Mouse (Mus musculus): ENCODE measurements at regions not wholly inside any gene's neighbourhood (a gene's known extent, or its start where the extent isn't known, plus 50 kb on each side); places are given as distances from the start of the nearest gene placed in this dataset.

DNA sequence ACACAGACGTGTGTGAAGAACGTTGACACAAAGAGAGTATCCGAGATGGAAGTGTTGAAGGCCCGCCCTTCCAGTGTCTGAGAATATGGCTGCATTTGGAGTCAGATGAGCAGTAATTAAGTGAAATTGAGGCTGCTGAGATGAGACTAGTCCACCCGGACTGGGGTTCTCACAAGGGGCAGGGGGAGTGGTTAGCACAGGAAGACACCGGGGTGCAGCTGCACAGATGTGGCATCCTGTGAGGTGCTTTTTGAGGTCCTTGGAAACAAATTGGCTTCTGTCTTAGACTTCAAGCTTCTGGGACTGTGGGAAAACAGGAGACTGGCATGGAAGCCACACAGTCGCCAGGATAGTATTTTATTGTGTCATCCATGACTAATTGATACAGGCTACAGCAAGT, 320.0 kb upstream of the Gm5148 start:
- DNase-seq (ENCODE audit: low read depth) = peak; percentile 22

DNA sequence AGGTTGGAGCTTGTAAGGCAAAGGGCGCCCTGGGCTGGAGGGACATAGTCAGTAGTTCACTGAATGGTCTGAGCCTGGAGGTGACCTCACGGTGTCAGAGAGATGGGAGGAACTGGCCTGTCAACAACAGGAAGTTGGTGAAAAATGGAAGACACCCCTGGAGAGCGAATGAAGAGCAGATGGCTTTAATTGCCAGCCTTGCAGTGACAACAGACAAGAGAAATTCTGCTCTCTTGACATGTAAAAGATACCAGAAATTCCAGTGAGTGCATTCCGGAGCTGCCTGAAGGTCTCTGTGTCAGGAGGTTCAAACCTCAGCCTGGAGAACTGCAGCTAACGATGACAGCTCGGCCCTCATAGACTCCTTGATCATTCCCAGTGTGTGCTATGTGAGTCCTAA, 318.3 kb upstream of the Gm5148 start:
- no peak for DNase-seq (ENCODE audit: low read depth)

DNA sequence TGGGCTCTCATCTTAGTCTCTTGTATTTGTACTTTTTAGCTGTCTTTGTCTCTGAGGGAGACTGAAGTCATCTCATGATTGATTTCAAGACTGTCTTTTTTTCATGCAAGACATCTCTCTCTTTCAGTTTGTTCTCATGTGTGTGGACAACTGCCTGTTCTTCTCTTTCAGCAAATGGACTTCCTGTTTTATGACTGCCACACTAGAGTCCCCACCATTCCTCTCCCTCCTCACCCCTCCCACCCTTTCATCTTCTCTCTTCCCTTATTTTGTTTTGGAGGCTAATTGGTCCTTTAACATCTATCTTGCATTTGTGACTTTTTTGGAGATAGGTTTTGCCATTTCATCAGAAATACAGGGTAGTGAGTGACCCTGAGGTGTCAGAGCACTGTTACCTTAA, 311.8 kb upstream of the Gm5148 start:
- DNase-seq (ENCODE audit: low read depth) = no peak

DNA sequence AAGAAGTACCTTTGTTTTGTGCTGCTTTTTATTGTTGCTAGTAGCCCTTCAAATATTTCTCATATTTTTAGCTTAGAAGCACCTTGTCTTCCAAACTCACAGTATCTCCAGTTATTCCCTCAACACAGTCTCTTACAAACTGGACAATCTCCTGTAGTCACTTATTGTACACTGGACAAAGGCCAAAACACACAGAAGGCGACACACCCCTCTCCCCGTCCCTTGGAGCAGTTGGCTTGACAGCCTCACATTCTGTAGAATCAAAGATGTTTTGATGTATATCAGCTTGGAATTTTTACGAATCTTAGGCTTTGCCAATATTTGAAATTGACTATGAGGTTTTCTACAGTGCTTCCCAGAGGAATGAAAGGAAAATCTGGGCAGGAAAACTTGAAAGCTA, 309.8 kb upstream of the Gm5148 start:
- DNase-seq (ENCODE audit: low read depth) = no peak

DNA sequence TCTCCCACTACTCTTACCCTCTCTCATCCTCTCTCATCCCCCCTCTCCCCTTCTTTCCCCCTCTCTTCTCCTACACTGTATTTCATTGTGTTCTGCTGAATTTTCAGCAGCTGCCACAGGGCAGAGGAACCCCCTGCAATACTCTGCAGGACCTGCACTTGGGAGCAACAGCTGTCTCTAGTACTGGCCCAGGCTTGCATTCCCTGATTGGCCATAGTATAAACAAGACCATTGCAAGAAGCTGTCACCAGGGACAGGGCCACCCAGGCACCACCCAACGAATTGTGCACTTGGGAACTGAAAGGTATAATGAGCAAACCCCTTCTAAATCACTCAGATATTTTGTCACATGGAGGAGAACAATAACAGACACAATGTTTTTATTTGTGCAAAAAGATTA, 290.5 kb upstream of the Gm5148 start:
- no peak for DNase-seq (ENCODE audit: low read depth)

DNA sequence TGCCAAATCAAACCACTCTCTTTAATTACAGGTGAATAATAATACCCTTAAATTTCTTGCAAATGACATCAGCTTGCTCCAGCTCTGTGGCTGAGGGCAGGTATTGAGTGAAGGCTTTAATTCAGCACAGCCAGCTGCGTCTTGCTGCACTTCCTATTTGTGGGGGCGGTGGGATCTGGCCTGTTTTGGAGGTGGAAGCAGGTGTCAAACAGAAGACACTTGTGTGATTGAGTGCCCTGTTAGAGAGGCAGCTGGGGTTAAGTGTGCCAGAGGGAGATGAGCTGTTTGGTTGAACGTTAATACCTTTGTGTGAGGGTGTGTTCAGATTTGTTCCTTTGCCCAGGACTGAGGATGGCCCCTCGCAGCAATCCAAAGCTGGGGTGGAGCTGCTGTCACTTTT, 284.9 kb upstream of the Gm5148 start:
- no peak for DNase-seq (ENCODE audit: low read depth)

DNA sequence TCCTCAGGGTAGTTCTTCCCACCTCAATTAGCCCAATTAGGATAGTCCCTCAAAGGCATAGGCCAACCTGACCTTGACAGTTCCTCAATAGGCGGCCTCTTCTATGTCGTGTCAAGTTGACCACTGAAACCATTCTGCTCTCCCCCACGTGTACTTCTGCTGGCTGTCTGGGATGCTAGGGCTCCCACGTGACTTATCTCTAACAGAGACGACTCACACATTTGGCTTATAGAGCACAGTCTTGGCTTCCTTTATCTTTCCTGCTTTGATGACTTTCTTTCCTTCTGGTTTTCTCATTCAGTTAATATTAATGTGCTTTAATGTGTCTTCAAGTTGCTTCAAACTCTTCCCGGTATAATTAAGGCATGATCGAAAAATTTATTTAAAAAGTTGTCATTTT, 284.0 kb upstream of the Gm5148 start:
- DNase-seq (ENCODE audit: low read depth) = no peak

DNA sequence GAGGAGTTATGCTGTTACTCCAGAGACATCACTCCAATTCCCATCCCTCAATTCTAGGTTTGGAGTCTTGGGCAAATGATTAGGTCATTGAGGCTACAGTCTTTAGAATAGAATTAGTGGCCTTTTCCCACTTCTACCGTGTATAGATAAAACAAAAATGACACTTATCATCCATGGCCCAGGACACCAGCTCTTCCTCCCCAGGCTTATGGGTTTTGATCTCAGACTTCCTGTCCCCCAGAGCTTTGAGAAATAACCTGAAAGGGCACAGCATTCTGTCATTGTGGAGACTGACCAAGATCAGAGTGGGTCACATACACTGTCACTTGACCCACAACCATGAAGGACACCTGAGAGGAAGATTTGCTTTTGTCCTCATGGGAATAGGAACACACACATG, 283.3 kb upstream of the Gm5148 start:
- DNase-seq (ENCODE audit: low read depth) = no peak

DNA sequence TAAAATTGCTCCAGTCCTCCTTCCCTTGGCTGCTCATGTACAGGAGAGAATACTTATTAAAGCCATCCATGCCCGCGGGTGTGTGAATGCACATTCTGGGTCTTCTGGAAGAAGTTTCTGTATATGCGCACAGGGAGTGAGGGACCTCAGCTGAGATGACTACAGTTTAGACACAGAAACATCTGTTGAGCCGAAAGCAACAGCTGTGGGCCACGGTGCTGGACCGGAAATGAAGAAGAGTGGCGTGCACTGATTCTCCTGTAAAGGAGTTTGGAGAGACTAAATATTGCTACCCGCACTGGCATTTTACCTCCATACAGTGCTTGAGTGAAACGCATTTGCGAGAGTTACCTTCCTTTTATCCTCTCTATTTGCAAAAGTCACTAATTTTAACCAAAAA, 278.0 kb upstream of the Gm5148 start:
- no peak for DNase-seq (ENCODE audit: low read depth)

DNA sequence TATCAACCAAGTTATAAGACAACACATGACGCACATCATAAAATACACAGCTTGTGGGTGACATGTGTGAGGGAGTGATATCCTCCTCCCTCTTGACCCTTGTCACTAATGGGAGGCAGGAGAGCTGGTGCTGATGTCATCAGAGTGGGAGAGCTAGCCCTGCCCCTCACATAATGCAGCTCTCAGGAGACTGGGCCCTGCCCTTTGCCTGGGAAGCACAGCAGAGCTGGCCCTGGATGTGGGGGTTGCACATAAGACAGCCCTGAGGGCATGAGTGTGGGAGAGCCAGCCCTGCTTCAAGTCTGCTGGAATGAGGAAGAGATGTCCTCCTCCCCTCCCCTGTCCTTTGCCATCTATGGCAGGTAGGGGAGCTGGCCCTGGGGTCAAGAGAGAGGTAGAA, 275.5 kb upstream of the Gm5148 start:
- no peak for DNase-seq (ENCODE audit: low read depth)

DNA sequence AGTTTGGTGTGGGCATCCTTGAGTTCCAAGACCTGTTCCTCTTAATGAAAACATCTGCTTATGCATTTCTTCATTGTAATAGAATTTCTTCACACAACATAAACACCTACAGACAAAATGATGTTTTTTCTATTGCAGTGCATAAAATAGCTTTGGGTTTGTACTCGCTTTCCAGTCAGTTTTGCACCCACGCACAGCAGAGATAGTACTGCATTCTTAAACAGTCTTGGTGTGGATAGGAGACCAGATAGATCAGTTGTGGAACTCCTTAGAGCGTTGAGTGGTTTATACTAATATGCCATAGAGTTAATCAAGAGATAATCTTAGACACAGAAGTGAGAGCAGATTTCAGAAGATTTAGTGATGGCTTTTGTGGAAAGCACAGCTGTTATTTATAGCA, 273.7 kb upstream of the Gm5148 start:
- DNase-seq (ENCODE audit: low read depth) = no peak

DNA sequence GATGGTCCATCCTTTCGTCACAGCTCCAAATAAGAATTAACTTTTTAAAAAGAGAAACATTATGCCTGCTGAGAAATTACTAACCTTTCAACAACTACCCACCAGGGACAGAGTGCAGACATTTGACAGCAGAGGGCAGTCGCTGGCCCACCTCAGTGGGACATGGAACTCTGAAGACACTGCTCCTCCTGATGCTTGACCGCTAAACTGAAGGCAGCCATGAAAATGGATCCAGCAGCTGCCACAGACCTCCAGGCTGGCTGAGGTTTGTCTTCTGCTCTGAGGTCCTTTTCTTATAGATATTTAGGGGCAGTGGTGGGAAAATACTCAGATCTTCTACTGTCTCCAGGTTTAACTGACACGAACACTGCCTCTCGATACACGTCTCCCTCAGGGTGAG, 265.7 kb upstream of the Gm5148 start:
- no peak for DNase-seq (ENCODE audit: low read depth)

DNA sequence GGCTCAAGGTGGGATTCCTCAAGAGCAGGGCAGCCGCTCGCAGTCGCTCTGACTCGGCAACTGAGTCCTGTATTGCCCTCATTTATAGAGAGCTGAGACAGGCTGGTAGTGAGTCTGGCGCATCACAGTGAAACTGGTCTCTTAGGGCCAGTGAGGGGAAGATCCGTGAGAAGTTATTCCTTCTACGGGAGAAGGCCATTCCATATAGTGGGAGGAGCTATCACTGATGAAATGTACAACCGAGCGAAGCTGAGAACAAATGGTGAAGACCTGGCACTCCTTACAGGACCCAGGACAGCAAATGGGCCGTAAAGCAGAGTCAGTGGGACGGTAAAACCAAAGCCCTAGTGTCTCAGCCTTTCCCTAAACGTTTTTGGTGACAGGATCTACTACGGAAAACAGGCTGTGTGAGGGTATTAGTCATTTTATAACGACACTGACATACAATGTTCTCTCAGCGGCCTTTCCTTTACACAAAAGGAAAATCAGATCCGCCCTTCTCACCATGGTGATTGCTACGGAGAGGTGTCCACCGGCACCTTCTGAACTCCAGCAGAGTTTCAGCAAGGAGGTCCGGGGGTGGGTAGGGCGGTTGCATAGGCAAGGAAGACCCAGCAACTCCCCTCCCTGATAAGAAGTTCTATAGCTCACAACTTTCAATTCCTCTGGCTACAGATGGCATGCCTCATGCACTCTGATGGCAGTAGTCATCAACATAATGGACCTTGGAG, 263.6 kb upstream of the Gm5148 start:
- DNase-seq (ENCODE audit: low read depth) = no peak

DNA sequence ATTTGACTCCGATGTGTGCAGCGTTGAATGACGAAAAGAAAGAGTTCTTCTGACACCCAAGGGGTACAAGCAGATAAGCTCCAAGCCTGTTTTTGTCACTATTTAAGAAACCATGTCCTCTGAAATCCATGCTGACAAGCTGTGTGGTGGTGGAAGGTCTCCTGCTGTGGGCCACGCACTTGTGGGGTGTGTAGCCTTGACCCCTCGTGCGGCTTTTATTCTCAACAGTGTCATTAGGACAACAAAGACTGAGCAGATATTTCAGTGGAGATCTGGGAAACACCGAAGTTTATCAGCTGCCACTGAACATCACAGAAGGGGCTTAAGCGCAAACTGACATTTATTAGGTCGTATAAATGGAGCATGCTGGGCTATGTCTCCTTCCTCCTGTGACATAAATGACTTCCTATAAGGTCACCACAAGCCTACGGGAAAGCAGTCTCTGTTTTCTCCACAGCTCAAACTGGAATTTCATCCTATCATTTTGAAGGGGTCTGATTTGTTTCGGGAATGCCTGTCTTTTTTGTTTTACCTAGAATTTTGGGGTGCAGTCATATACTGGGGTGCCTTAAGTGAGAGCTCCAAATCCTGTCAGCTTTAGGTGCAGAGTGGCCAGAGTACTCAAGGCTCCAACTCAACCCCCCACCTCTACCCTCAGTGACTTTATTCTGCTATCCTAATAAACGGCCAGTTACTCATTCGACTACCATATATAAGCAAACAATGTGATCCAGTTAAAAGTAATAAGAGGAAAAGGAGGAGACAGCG, 262.9 kb upstream of the Gm5148 start:
- no peak for DNase-seq (ENCODE audit: low read depth)

DNA sequence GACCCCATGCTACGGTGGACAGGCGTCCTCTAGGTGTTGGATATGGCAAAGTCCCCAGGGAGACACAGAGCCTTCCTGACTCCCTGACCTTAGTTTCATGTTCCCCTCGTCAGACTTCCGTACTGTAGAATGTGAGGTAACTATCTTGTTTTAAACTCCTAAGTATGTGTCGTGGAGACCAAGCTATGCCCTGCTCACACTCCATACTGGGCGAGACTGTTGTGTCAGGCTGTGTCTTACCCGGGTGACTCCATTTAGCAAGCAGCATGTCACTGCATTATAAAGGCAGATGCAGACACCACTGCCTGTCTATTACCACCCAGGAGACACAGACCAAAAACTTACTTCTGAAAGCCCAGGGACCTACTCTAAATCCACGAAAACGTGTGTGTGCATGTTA, 260.4 kb upstream of the Gm5148 start:
- DNase-seq (ENCODE audit: low read depth) = no peak

DNA sequence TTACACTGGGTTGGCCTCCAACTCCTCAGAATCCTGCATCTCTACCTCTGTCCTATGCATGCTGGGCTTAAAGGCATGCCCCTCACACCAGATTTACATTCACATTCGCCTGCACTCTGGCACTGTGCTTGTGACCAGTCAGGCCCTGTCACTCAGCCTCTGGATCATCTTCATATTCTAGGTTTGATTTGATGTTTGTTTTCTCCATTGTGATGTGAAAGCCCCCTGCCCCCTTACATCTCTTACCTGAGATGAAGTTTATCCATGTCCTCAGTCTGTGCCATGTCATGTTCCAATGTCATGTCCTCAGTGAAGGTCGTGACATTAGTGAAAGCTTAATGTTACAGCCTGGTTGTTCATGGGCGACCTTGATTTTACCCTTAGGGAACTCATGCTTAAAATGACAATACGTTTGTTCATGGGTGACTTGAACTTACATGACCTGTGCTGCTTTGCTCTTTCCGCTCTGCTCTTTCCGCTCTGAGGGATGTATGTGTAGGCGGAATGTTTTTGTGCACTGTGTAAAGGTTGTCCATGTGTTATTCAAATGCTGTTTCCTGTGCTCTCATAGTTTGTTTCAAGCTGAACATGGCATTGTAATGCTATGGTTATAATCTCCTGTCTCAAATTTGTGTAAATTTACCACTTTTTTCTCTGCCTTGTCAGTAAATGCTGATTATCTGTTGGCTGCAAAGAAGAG, 257.3 kb upstream of the Gm5148 start:
- peak; percentile 70 for DNase-seq (ENCODE audit: low read depth)

DNA sequence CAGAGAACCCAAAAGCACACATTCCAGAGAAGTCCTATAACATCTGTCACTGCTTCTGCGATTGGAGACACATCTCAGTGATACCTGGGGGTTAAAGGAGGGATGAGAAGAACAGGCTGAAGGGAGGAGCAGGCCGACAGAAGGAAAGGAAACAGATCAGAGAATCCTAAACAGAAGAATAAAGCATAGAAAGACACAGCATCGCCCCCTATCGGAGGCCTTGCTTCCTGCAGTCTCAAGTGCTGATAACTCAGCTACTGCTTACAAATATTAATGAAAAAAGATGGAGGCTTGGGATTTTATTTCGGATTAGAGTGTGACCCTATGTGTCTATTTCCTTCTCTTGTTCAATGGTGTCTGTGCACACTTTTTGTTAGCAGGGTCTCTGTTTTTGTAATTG, 255.6 kb upstream of the Gm5148 start:
- DNase-seq (ENCODE audit: low read depth) = peak; percentile 71

DNA sequence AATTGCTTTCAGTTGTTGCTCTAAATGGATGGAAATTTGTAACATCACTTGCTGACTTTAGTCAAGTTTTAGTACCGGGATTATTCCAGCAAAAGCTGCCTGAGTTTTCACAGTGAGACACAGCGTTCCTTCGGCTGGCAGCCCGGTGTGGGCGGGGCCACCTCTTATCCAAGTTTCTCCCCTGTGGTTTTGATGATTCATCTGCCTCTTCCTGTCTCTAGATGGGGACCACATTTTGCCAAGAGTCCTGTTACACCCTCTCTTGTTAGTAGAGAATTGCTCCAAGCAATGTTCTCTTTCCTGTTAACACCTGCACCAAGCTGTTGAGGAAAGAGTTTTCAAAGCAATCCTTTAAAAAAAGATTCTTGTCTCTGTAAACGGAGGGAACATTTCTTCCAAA, 254.2 kb upstream of the Gm5148 start:
- peak; percentile 77 for DNase-seq (ENCODE audit: low read depth)

DNA sequence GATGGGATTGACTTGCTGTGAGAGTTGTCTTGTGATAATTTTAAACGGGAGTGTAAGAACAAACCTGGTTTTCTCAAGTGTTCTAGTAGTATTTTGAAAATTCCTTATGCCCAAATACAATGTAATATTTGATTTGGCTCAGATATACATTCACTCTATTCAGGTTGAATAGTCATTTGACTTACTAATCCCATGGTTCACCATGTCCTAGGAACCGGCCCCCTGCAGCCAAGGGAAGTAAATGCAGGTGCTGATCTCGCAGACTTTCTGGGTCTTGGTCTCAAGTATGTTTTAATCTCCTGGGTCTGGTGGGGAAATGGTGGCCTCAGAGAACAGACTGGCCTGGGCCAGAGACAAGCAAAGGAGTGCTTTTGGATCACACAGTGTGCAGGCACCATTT, 253.2 kb upstream of the Gm5148 start:
- peak; percentile 17 for DNase-seq (ENCODE audit: low read depth)

DNA sequence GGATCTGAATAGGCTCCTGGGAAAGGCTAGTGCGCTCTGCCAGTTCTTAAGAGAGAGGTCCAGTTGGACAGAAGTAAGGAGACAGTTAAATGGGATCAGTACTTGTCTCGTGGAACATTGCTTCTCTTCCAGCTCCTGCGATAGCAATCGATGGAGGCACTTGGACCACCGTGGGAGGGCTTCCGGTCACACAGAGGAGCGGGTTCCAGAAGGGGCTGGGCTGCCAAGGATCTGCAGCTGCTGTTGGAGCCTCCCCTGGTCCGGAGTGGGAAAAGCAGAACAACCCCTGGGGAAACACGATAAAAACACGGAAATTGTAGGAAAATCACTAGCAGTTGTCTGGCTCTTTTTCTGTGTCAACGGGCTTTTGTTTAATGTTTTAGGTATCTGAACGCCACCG, 252.3 kb upstream of the Gm5148 start:
- DNase-seq (ENCODE audit: low read depth) = no peak

DNA sequence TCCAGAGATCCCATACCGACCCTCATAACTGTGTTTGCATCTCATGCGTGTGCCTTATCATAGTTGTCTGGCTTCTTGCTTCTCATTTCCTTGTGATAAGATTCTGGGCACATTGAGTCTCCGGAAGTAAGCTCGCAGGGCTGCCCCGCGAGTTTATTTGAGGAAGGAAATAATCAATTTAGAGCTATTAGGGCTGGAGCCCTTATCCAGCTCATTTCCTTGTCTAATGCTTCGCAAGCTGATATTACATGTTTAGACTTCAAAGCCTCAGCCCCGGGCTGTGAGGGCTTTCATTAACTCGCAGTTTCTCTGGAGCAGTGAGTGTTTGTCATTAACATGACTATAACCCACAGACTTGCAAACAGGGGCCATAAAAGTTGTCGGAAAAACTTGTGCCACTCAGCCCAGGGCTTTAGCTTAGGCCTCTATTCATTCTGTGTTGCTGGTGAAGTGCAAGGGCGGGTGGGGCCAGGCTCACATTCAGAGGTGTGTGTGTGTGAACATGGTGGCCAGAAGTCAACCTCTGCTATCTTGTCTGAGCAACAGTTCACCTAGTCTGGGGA, 251.0 kb upstream of the Gm5148 start:
- peak; percentile 29 for DNase-seq (ENCODE audit: low read depth)

DNA sequence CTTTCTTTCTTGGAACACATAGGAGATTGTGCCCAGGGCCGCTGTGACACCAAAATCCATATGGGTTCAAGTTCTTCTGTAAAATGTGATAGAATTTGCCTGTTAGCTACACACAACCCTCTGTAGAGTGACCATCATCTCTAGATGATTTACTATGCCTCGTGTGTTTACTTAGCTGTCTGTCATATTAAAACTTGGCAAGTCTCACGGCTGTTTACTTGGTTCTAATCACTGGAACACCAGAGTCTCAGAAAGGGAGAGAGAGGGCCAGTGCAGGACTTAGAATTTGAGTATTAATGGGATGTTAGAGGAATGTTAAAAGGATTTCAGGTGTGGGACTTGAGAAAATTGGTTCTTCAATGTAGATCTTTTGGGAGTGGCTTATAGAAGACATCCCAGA, 248.6 kb upstream of the Gm5148 start:
- no peak for DNase-seq (ENCODE audit: low read depth)

DNA sequence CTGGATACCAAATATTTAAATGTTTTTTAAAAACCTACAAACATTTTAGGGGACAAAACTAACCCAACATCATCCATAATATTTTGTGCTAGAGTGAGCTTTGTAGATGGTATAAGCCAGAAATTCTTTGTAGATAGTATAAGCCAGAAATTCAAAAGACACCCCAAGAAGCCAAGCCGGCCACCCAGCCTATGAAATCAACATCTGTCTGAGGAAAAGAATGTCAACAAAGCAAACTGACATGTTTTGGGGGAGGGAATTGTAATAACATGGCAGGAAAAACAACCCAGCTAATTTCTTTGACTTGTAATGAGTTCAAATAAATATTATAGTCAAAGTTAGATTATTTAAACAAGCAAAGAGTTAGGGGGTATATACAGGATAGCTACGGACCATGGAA, 246.9 kb upstream of the Gm5148 start:
- DNase-seq (ENCODE audit: low read depth) = no peak

Measured in induced T-regulatory cell, adult 2 months (primary cell).